Mouse (Mus musculus) CH12.LX (cell line): ENCODE results near the gene Pros1. TPM values are rescaled to one million over a fixed set of nuclear protein-coding genes. Genes with fewer than 3 reads are reported as not detected.

Experiments
- DNase-seq: peaks from one replicate; pipeline ENCODE4 v3.0.0-alpha.2; 2013; ENCODE audit errors: extremely low read depth
- H3K27ac ChIP-seq: 2 replicates; pipeline ENCODE4 v1.5.1; 2012; ENCODE audit warnings: low read depth, mild to moderate bottlenecking, control low read depth, moderate library complexity; ENCODE audit not compliant: insufficient read depth
- H3K27me3 ChIP-seq: replicated peaks from 2 replicates; pipeline ENCODE3; 2012; ENCODE audit warnings: inconsistent platforms
- H3K36me3 ChIP-seq, 2 experiments: replicated peaks in 1 of 2; 2 replicates each; pipeline versions ENCODE3 to v1.6.1; 2012; ENCODE audit warnings: inconsistent platforms in 1 of 2, low read length in 1 of 2, mild to moderate bottlenecking in 1 of 2, mixed read lengths in 1 of 2, moderate library complexity in 1 of 2; ENCODE audit not compliant: control insufficient read depth in 1 of 2, insufficient read depth in 1 of 2
- H3K4me1 ChIP-seq, 2 experiments: 2 replicates each; pipeline ENCODE4 v1.6.1; 2012; ENCODE audit warnings: inconsistent platforms in 1 of 2, moderate library complexity in 1 of 2; ENCODE audit not compliant: insufficient read depth in 2 of 2, control insufficient read depth in 1 of 2
- H3K4me2 ChIP-seq: 2 replicates; pipeline ENCODE4 v1.6.1; 2012; ENCODE audit warnings: low read depth, mild to moderate bottlenecking, control low read depth; ENCODE audit not compliant: poor library complexity, insufficient read depth, severe bottlenecking
- H3K4me3 ChIP-seq, 3 experiments: fragments of 150-350 bp in 1 of 3; sonication (generic) in 1 of 3; replicated peaks in 1 of 3; 2 replicates each; pipeline versions ENCODE3 to v1.5.1; 2011 to 2012; ENCODE audit warnings: low read depth in 2 of 3, low read length in 2 of 3, mild to moderate bottlenecking in 2 of 3, moderate library complexity in 2 of 3, control low read depth in 1 of 3, improper control_type of control experiment in 1 of 3, inconsistent platforms in 1 of 3, mixed read lengths in 1 of 3; ENCODE audit not compliant: poor library complexity in 1 of 3
- H3K79me2 ChIP-seq: replicated peaks from 2 replicates; pipeline ENCODE4 v1.6.1; 2012; ENCODE audit warnings: mild to moderate bottlenecking, moderate library complexity; ENCODE audit not compliant: control insufficient read depth, poor library complexity, insufficient read depth, severe bottlenecking; ENCODE audit errors: extremely low read depth
- H3K9ac ChIP-seq: 2 replicates; pipeline ENCODE4 v1.6.1; 2012; ENCODE audit warnings: low read depth, mild to moderate bottlenecking, control low read depth, moderate library complexity; ENCODE audit not compliant: insufficient read depth
- H3K9me3 ChIP-seq: replicated peaks from 2 replicates; pipeline ENCODE3; 2012; ENCODE audit warnings: low read length, inconsistent platforms, mixed read lengths
- BHLHE40 ChIP-seq: IDR thresholded peaks from 2 replicates; pipeline ENCODE4 v1.6.1; 2011; ENCODE audit warnings: mild to moderate bottlenecking, low read depth, low read length, improper control_type of control experiment
- CHD1 ChIP-seq: IDR thresholded peaks from 2 replicates; pipeline ENCODE4 v1.6.1; 2012; ENCODE audit warnings: low read depth, low read length, improper control_type of control experiment, inconsistent platforms
- CTCF ChIP-seq, 2 experiments: IDR thresholded peaks in 1 of 2; conservative IDR thresholded peaks in 1 of 2; 2 replicates each; pipeline ENCODE4 v1.5.1; 2011 to 2012; ENCODE audit warnings: low read depth in 2 of 2, low read length in 2 of 2, improper control_type of control experiment in 1 of 2, inconsistent platforms in 1 of 2, mild to moderate bottlenecking in 1 of 2, moderate library complexity in 1 of 2
- GABPA ChIP-seq: IDR thresholded peaks from 2 replicates; pipeline ENCODE4 v1.6.1; 2012; ENCODE audit warnings: low read depth, low read length, improper control_type of control experiment, inconsistent platforms; ENCODE audit not compliant: insufficient replicate concordance
- HCFC1 ChIP-seq: IDR thresholded peaks from 2 replicates; pipeline ENCODE4 v1.6.1; 2012; ENCODE audit warnings: low read depth, mild to moderate bottlenecking, inconsistent platforms, low read length, improper control_type of control experiment
- JUN ChIP-seq: IDR thresholded peaks from 2 replicates; pipeline ENCODE4 v1.6.1; 2011; ENCODE audit warnings: low read depth, mild to moderate bottlenecking, low read length, improper control_type of control experiment, moderate library complexity; ENCODE audit not compliant: insufficient read depth
- JUND ChIP-seq: conservative IDR thresholded peaks from 2 replicates; pipeline ENCODE4 v1.6.1; 2011; ENCODE audit warnings: low read depth, low read length, improper control_type of control experiment
- MAFK ChIP-seq: IDR thresholded peaks from 2 replicates; pipeline ENCODE4 v1.6.1; 2011; ENCODE audit warnings: low read length, improper control_type of control experiment; ENCODE audit not compliant: insufficient replicate concordance
- MAZ ChIP-seq: IDR thresholded peaks from 2 replicates; pipeline ENCODE4 v1.6.1; 2012; ENCODE audit warnings: low read depth, mild to moderate bottlenecking, inconsistent platforms, low read length, improper control_type of control experiment, moderate library complexity
- MYC ChIP-seq: IDR thresholded peaks from 2 replicates; pipeline ENCODE4 v1.6.1; 2011; ENCODE audit warnings: low read depth, mild to moderate bottlenecking, improper control_type of control experiment, low read length
- RAD21 ChIP-seq: IDR thresholded peaks from 2 replicates; pipeline ENCODE4 v1.6.1; 2011; ENCODE audit warnings: low read depth, mild to moderate bottlenecking, low read length, improper control_type of control experiment, moderate library complexity
- SIN3A ChIP-seq: IDR thresholded peaks from 2 replicates; pipeline ENCODE4 v1.6.1; 2012; ENCODE audit warnings: low read length, improper control_type of control experiment, inconsistent platforms
- SMC3 ChIP-seq: IDR thresholded peaks from 2 replicates; pipeline ENCODE4 v1.6.1; 2011; ENCODE audit warnings: low read depth, low read length, improper control_type of control experiment
- TBP ChIP-seq: conservative IDR thresholded peaks from 2 replicates; pipeline ENCODE4 v1.6.1; 2011; ENCODE audit warnings: low read depth, low read length, improper control_type of control experiment
- USF2 ChIP-seq: conservative IDR thresholded peaks from 2 replicates; pipeline ENCODE4 v1.6.1; 2011; ENCODE audit warnings: low read depth, low read length, improper control_type of control experiment
- ZC3H11A ChIP-seq: IDR thresholded peaks from 2 replicates; pipeline ENCODE4 v1.6.1; 2012; ENCODE audit warnings: low read depth, mild to moderate bottlenecking, inconsistent platforms, low read length, improper control_type of control experiment
- ZKSCAN1 ChIP-seq: IDR thresholded peaks from 2 replicates; pipeline ENCODE4 v1.6.1; 2012; ENCODE audit warnings: low read depth, inconsistent platforms, low read length, improper control_type of control experiment, borderline replicate concordance
- ZNF384 ChIP-seq: IDR thresholded peaks from 2 replicates; pipeline ENCODE4 v1.6.1; 2012; ENCODE audit warnings: low read depth, low read length, improper control_type of control experiment, inconsistent platforms
- dilution Hi-C: fragments of 300-500 bp; cut with MboI; formaldehyde crosslinking; loops from 2 replicates; pipeline ENCODE4 v1.14.3; 2020; ENCODE audit warnings: low sequenced_read_pairs; ENCODE audit not compliant: extremely low pct_unique_long_range_greater_than_20kb, extremely low pct_ligation_motif_present
- in situ Hi-C: fragments of 300-500 bp; cut with MboI; formaldehyde crosslinking; loops from 3 replicates; pipeline ENCODE4 v1.14.3; 2019; ENCODE audit warnings: low sequenced_read_pairs, low pct_ligation_motif_present, low pct_unique_long_range_greater_than_20kb, mixed read lengths
- polyA plus RNA-seq: library from polyadenylated mRNA; unstranded; fragments of >175 nt; gene quantifications from 2 replicates; pipeline ENCODE4 v1.2.1, GENCODE M21; 2012; ENCODE audit warnings: low read depth; ENCODE audit not compliant: insufficient read length
- total RNA-seq, 2 experiments: library from RNA; depleted of rRNA; stranded (reverse); fragments of 300-350 nt in 1 of 2; fragments of >200 nt in 1 of 2; gene quantifications; 2 replicates each; pipeline ENCODE4 v1.2.3; 2012 to 2014

Gene Pros1
- total and polyA plus RNA-seq, 3 experiments: 1.3 to 9.7 (median 1.6) TPM

DNA sequence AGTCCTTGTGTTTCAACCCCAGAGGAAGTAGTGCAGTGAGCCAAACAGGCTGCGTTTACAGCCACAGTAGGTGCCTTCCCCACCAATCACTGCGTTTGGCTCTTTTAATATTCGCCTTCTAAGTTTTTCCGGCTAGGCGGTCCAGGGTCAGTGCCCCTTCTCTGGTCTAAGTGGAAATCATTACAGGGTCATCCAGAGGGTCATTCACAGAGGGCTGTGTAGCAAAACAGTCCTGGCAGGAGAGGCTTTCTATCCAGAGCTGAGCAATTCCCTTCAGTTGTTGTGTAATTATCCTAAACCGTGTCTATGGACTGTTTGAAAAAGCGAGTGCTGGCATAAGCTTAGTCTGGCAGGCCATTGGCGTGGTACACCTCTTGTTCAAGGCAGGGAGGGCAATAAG, 68.1 kb downstream of the Pros1 start:
- dilution Hi-C loops (no loop called here), in situ Hi-C loops (no loop called here)
- no peaks in the 10 kb centered on the region for H3K36me3 ChIP-seq

DNA sequence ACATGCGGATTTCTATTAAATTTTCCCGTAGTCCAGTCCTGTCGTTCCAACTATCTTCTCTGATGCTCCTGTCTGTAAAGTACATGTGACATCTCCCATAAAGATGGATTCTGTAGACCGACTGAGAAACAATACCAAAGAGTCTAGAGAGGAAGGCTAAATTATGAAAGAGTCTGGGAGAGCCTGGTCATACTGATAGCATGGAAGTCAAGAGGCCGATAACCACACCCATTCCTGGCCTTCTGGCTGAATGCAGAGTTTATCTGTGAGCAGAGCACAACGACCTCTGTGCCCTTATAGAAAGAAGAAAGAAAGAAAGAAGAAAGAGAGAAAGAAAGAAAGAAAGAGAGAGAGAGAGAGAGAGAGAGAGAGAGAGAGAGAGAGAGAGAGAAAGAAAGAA, 77.2 kb downstream of the Pros1 start:
- in situ Hi-C loops (no loop called here), dilution Hi-C loops (no loop called here)
- H3K27me3 ChIP-seq: no peaks in the 10 kb centered on the region

More for the DNA sequence above, 68.1 kb downstream of the Pros1 start:
- Histone ChIP-seq H3K9me3 (no peaks in the 10 kb centered on the region), H3K9ac (no peak overlapping the region), H3K4me3 (no peak overlapping the region), H3K27ac (no peak overlapping the region)
- TF ChIP-seq BHLHE40 (no peak), RAD21 (no peak), ZNF384 (no peak), CHD1 (no peak), ZKSCAN1 (no peak), TBP (no peak)
- TF ChIP-seq, all 38 proteins: peak for 0
- H3K79me2 ChIP-seq: no peaks in the 10 kb centered on the region
- DNase-seq: no peak
- no peaks in the 10 kb centered on the region for H3K27me3 ChIP-seq
- peaks cover 0 to 6% of the 10 kb centered on the region in 2 experiments; a peak in 1 of 4 replicates for H3K4me1 ChIP-seq
- no peak overlapping the region for H3K4me2 ChIP-seq

GRCm38 (mm10) chr16:62936316-62936715, 82.2 kb downstream of the Pros1 start:
- Histone ChIP-seq H3K4me3 (no peak overlapping the region), H3K4me2 (peak overlapping the region; percentile 36; the same call in 1 of the 2 replicates)
- TF ChIP-seq MAFK (no peak), BHLHE40 (0 out of 2 replicates have a peak, but pooled peaks have one; percentile 44)
- TF ChIP-seq, all 38 proteins: peak for 1
- Histone ChIP-seq H3K9me3 (no peaks in the 10 kb centered on the region), H3K36me3 (no peaks in the 10 kb centered on the region), H3K27ac (no peak overlapping the region), H3K79me2 (no peaks in the 10 kb centered on the region), H3K9ac (no peak overlapping the region), H3K4me1 (peaks cover 2 to 29% of the 10 kb centered on the region in 2 experiments; a peak in 3 of 4 replicates), H3K27me3 (no peaks in the 10 kb centered on the region)
- in situ Hi-C loops: no loop called here
- dilution Hi-C loops: no loop called here
- no peak for DNase-seq

More for the DNA sequence above, 77.2 kb downstream of the Pros1 start:
- DNase-seq: no peak
- H3K27ac ChIP-seq: no peak overlapping the region
- no peak overlapping the region for H3K4me2 ChIP-seq
- no peaks in the 10 kb centered on the region for H3K9me3 ChIP-seq
- no peaks in the 10 kb centered on the region for H3K79me2 ChIP-seq
- TF ChIP-seq SMC3 (no peak), GABPA (no peak), JUN (no peak), USF2 (no peak), MAZ (no peak), BHLHE40 (no peak), CTCF (conservative IDR thresholded peaks at IDR 0.05 in 1 of 2, IDR thresholded peaks at IDR 0.05 in 1 of 2; ENCODE audit: low read depth in 2 of 2, low read length in 2 of 2) (no peak), JUND (no peak), MYC (no peak), HCFC1 (no peak), SIN3A (no peak), ZC3H11A (no peak)
- TF ChIP-seq, all 38 proteins: peak for 0
- Histone ChIP-seq H3K36me3 (no peaks in the 10 kb centered on the region), H3K4me1 (peaks cover 1 to 7% of the 10 kb centered on the region in 2 experiments; a peak in 2 of 4 replicates), H3K4me3 (no peak overlapping the region), H3K9ac (no peak overlapping the region)
